Mouse (Mus musculus) CH12.LX (cell line): ENCODE results near the gene Epb41l5.

Experiments used
- CTCF ChIP-seq, 2 experiments: IDR thresholded peaks in 1 of 2; conservative IDR thresholded peaks in 1 of 2; 2 replicates each; pipeline ENCODE4 v1.5.1; 2011 to 2012; ENCODE audit warnings: low read depth in 2 of 2, low read length in 2 of 2, improper control_type of control experiment in 1 of 2, inconsistent platforms in 1 of 2, mild to moderate bottlenecking in 1 of 2, moderate library complexity in 1 of 2
- MAZ ChIP-seq: IDR thresholded peaks from 2 replicates; pipeline ENCODE4 v1.6.1; 2012; ENCODE audit warnings: low read depth, mild to moderate bottlenecking, inconsistent platforms, low read length, improper control_type of control experiment, moderate library complexity
- NRF1 ChIP-seq: IDR thresholded peaks from 2 replicates; pipeline ENCODE4 v1.6.1; 2014; ENCODE audit warnings: low read depth, mild to moderate bottlenecking, inconsistent platforms, low read length, improper control_type of control experiment, moderate library complexity
- POLR2A ChIP-seq: IDR thresholded peaks from 2 replicates; pipeline ENCODE4 v1.6.1; 2011; ENCODE audit warnings: low read depth, mild to moderate bottlenecking, improper control_type of control experiment, low read length
- RCOR1 ChIP-seq: conservative IDR thresholded peaks from 2 replicates; pipeline ENCODE4 v1.6.1; 2012; ENCODE audit warnings: low read depth, mild to moderate bottlenecking, inconsistent platforms, low read length, improper control_type of control experiment
- SIN3A ChIP-seq: IDR thresholded peaks from 2 replicates; pipeline ENCODE4 v1.6.1; 2012; ENCODE audit warnings: low read length, improper control_type of control experiment, inconsistent platforms
- USF2 ChIP-seq: conservative IDR thresholded peaks from 2 replicates; pipeline ENCODE4 v1.6.1; 2011; ENCODE audit warnings: low read depth, low read length, improper control_type of control experiment

GRCm38 (mm10) chr1:119641090-119641812, 7.5 kb downstream of the Epb41l5 start:
- TF ChIP-seq USF2 (no peak), CTCF (conservative IDR thresholded peaks at IDR 0.05 in 1 of 2, IDR thresholded peaks at IDR 0.05 in 1 of 2; ENCODE audit: low read depth in 2 of 2, low read length in 2 of 2) (no peak), NRF1 (no peak), SIN3A (no peak), POLR2A (no peak), RCOR1 (no peak), MAZ (no peak)
